Mouse (Mus musculus) B cell, adult 2 months (primary cell): Measurements from ENCODE around the gene Cct6b.
A peak's percentile ranks its signal among the peaks of the same experiment; 100 is the strongest.

Source experiments
- DNase-seq, 2 experiments: peaks; one replicate each; pipeline ENCODE4 v3.0.0; 2022

Gene Cct6b

GRCm38 (mm10) chr11:82763742-82764437, at the start of gene Cct6b, which contains the start of gene Zfp830:
Gene Cct6b (minus strand): TSS chr11:82764321.
Gene Zfp830 (plus strand): TSS chr11:82764345.
- peak; percentile 89 to 90 for DNase-seq

- no peak for DNase-seq
Measured at GRCm38 (mm10) chr11:82808485-82808884, 44.4 kb upstream of the Cct6b start.

DNA sequence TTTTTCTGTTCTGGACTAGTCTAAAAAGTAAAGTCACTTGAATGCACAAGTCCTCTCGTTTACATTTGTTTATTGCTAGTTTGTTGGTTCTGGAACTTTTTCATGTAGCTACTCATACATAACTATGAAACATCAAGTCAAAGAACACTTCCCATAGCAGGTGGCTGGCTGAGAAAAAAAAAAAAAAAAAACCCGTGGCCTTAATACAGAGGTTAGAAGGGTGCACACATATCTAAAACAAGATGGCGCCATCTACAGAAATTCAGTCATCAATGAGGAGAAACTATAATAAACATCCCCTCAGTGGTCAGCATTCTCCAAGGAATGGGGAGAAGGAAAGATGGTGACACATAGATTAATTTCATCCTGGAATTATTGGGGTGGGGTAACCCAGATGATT, 43.2 kb upstream of the Cct6b start:
- no peak for DNase-seq

DNA sequence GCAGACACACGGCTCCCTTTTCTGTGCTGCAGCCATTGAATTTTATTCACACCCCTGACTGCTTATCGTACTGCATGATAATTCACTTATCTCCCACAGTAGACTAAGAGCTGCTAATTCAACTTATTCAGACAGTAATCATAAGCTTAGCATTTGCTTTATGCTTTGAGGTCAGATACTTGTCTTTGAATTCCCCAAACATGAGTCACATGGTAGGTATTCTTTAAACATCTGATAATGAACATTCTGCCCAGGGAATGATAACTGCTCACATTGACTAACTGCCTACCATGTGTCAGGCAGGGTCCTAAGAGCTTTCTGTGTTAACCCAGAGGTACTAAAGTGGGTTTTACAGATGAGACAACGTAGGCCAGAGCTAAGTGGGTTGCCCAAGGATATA, 42.5 kb upstream of the Cct6b start:
- no peak for DNase-seq

- DNase-seq = no peak
Measured at GRCm38 (mm10) chr11:82783453-82783852, 19.3 kb upstream of the Cct6b start.

- no peak for DNase-seq
Measured at GRCm38 (mm10) chr11:82782197-82782596, 18.1 kb upstream of the Cct6b start.

DNA sequence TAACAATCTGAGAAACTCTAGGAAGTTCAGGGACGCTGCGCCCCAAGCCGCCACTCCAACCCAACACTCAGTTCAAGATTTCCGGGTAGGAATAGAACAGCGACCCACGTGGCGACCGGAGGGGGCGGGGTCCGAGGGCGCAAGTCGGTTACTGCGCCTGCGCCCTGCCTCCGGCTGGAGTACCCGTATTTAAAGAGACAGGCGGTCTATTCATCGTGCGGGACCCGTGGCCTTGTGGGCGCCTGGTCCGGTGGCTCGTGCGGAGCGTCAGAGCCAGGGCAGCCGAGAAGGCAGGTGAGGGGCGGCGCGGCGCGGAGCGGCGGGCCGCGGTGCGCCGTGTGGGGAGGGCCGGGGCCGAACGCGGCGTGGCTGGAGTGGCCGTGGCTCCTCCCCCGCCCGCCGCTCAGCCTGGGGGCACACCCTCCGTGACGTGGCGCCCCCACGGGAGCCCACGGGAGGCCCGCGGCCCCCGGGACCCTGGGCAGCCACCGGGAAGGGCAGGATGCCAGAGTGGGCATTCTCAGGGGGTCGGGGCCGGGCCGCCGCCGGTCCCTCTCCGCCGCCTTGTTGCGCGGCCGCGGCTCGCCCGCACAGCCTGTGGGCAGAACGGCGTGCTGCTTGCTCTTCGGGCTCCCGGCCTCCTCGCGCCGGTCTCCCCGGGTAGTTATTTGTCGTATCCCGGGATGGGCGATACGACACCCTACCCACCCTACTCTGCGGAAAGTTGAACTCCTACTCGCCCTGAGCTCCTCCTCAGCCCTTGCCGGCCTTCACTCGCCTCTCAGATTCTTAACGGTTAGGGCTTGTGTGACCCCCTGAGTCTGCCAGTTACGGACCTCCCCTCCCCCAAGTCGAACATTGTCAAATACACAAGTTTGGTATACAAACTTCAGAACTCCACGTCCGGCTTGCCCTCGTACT, 17.1 kb upstream of the Cct6b start, which contains the start of gene Lig3:
TSS of gene Lig3 (plus strand) at position 126 of the 921 bp plus-strand sequence.
- DNase-seq = peak; percentile 95

DNA sequence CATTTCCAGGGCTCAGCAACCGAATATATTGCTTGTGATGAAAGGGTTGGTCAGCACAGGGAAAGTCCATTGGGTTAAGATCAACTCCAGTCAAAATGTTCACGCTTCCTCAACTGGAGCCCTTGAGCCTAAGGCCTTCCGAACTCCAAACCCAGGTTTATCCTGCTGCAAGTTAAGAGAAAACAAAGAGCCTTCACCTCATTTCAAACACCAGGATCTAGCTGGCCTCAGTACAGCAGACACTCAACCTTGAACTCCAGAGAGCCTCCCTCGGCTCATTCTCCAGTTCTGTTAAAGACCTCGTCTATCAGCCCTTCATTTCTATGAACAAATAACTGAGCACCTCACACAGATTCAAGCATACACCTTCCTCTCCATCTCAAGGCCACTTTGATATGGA, 16.0 kb upstream of the Cct6b start:
- no peak for DNase-seq

DNA sequence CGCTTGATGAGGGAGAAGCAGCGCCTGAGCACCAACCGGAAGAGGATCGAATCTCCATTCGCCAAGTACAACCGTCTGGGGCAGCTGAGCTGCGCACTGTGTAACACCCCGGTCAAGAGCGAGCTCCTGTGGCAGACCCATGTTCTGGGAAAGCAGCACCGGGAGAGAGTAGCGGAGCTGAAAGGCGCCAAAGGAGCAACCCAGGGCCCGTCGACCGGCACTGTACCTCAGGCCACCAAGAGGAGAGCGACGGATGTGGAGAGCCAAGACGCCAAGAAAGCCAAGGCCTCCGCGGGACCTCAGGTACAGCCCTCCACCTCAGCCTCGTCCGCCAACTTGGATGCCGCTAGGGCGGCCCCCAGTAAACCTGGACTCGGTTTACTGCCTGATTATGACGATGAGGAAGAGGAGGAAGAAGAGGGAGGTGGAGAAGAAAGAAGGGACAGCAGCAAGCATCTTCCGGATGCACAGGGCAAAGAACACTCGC, 360 bp upstream of the Cct6b start:
- no peak for DNase-seq

DNA sequence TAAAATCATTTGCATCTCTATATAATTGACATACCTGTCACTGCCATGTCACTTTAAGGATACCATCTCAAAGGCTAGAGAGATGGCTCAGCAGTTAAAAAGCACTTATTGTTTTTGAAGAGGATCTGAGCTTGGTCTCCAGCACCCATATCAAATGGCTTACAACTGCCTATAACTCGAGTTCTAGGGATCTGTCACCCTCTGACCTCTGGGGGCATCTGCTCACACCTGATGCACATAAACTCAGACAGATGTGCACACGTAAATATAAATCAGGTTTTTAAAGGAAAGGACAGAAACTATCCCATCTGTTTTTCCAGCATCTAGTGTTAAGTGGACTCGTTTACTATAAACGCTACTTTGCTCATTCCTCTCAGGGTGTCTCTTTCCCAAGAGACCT, 860 bp downstream of the Cct6b start:
- peak; percentile 26 to 29 for DNase-seq

DNA sequence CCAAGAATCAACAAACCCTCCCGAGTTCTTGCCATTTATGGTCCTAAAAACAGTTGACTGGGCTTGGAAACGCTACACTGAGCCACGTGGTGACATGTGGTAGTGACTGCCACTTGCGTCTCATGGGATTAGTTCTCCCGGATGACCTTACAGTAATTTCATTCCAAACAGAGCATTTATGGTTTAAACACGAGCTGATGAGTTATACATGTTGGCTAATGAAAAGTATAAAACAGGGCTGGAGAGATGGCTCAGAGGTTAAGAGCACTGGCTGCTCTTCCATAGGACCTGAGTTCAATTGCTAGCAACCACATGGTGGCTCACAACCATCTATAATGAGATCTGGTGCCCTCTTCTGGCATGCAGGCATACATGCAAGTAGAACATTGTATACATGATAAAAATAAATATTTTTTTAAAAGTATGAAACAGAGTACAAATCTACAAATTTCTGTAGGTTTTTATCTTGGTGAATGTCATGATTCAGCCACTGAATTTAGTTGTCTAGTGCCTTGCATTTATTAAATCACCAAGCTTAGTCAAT, 1.8 kb downstream of the Cct6b start:
- DNase-seq = peak; percentile 31 to 45

DNA sequence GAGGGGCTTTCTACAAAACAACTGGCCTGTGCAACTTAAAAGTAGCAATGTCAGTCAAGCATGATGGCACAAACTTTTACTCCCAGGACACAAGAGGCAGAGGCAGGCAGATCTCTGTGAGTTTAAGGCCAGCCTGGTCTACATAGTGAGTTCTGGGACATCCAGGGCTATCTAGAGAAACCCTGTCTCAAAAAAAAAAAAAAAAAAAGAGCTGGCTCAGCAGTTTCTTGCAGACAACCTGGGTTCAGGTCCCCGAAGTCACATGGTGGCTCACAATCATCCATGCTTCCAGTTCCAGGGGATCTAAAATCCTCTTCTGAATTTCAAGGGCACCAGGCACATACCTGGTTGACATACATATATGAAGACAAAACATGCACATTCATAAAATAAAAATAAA, 8.2 kb downstream of the Cct6b start:
- no peak for DNase-seq

DNA sequence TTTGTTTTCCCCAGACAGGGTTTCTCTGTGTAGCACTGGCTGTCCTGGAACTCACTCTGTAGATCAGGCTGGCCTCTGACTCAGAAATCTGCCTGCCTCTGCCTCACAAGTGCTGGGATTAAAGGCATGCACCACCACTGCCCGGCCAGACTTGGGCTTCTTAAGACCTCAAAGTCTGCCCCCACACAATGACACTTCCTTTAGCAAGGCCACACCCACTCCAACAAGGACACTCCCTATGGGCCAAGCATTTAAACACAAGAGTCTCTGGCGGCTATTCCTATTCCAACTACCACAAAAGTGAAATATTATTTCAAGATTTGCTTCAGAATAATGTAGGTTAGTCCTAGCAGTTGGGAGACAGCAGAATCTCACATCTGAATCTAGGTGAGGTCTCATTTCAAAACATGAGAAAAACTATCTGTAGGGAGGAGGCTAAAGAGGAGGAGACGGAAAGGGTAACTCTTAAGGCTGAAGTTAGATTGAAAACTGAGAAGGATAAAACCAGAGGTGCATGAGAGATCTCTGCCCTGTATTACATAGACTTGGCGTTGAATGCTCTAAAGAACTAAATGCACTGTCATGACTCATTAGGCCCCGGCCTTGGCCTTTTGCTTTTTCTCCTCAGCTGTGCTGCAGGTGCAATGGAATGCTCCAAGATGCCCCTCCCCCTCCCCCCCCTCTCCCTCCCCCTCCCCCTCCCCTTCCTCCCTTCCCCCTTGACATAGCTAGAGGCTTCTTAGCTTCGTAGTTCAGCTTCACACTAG, 11.6 kb downstream of the Cct6b start:
- DNase-seq = no peak

DNA sequence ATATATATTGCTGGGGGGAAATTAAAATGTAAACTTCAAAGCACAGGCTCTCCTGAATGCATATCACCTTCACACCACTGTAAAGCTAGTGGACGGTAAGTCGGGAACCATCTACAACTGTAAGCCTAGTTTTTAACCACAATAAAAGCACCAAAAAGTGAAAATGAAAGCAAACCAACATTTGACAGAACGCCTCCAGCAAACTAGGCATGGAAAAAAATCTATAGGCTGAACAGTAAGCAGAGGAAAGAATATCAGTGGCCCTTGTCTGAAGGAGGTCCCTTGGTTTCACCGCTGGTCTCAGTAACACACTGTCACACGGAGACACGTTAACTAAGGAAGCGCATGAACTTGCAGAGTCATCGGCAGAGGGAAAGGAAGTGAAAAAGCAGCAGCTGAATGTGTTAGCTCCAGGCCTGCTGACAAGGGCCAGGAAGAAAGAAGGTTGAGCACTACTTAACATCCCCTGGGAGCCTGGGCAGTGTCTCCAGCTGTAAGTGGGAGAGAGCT, 17.2 kb downstream of the Cct6b start:
- DNase-seq = peak; percentile 31 to 40

DNA sequence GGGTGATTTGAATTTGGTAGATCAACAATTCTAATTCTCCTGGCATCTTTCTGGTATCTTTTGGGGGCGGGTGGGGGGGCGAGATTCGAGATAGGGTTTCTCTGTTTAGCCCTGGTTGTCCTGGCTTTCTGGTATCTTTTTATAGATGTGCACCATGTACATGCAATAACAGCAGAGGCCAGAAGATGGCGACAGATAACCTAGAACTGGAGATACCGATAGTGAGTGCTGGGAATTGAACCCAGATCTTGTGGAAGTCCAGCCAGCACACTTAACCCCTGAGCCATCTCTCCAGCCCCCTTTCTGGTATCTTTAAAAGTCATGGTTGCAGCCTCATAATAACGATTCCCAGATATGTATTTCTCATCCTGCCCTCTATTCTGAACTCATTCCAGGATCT, 18.0 kb downstream of the Cct6b start:
- peak; percentile 81 to 82 for DNase-seq

- no peak for DNase-seq
Measured at GRCm38 (mm10) chr11:82739006-82739405, 25.1 kb downstream of the Cct6b start.

- DNase-seq = no peak
Measured at GRCm38 (mm10) chr11:82734227-82734626, 29.9 kb downstream of the Cct6b start.

DNA sequence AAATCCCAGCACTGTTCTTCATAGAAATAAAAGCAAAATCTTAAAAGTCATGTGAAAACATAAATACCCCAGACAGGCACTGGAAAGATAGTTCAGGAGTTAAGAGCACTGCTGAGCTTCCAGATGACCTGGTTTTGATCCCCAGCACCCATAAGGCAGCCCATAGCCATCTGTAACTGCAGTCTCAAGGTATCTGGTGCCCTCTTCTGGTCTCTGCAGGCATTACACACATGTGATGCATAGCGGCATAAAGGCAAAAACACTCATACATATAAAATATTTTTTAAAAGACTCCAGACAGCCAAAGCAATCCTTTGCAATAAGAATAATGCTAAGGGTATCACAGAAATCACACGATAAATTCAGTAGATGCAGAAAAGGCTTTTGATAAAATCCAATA, 37.3 kb downstream of the Cct6b start:
- peak; percentile 8 to 17 for DNase-seq

DNA sequence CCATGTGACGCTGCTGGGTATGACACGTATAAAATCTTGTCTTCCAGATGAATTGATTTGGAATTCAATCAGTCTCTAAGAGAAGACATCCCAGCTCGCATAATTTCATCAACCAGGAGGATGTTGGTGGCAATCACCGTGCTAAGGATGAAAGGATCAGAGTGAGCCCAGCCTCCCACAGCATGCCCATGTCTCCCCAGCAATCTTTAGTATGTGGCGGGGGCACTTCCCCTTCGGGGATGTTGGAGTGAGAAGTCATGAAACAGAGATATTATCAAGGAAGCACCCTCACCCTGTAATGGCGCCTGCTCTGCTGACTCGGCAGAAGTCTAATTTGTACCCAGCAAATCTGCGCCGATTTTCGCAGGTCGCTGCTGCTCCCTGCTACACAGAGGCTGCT, 44.8 kb downstream of the Cct6b start:
- DNase-seq = no peak

DNA sequence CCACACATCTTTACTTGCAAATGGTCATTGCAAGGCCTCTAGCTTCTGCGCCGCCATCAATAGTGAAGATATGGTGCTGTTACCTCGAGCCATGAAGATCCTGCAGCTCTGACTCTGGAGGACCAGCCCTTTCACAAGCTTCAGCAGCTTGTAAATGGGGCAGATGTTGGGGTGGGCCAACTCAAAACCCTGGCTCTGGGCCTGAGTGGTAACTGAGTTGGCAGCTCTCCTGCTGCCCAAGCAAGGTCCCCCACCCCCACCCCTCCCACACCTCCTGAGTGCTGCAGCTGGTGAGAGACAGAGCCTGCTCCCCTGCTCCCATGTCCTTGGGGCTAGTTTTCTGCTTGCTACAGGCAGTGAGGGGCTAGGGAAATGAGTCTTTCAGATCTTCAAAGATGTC, 51.4 kb downstream of the Cct6b start:
- no peak for DNase-seq

GRCm38 (mm10) chr11:82708934-82709333, 55.2 kb downstream of the Cct6b start:
- DNase-seq = peak; percentile 8

DNA sequence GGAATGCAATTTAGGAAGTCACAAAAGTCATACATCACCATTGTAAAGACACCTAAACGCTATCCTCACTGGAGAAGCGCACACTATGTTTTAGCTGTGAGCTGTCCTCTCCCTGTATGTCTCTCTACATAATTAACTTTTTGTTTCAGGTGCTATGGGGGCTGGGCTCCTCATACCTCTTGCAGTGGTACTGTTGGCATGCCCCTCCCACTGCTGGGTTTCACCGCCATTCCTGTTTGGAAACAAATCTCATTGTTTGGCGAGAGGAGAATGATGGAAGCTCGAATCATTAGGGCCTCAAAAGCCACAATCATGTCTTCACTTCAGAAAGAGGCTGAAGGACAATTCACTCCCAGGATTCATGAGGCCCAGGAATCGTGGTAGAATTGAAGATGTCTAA, 59.0 kb downstream of the Cct6b start:
- no peak for DNase-seq
